Mouse (Mus musculus): ENCODE data around the gene Arhgap17. TPM values are rescaled to one million over a fixed set of nuclear protein-coding genes. Genes with fewer than 3 reads are reported as not detected.

Arhgap17 gene
- 47.5 TPM for polyA plus RNA-seq (2017; shearing (Covaris generic))

DNA sequence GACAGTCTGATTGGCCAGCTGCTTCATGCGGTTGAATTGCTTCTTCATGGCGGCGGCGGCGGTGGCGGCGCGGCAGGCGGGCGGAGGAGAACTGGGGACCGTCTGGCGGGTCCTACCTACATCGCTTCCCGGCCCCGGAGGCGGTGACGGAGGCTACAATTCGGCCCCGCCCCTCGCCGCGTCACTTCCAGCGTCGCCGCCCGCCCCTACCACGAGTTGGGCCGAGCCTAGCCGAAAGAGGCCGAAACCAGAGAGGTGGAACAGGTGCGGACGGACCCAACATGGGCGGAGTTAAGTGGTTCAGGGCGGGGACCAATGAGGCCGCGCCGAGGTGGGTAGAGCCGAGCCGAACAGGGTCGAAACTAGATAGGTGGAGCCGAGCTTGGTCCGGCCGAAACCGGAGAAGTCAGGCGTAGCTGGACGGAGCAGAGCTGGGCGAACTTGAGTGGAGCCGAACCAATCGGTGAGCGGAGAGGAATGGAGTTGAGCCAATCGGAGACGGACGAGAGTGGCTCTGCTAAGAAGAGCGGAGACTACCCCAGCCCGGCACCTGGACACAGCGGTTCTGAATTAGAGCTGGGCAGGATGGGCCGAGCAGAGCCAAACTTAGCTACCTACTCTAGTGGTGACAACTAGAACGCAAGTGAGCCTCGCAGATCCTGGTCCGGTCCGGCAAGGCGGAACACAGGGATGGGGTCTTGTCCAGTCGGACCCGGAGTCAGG, at the start of gene Arhgap17, which contains the start of gene Lcmt1:
TSS of gene Arhgap17 (minus strand) at position 157 of the 723 bp plus-strand sequence.
TSS of gene Lcmt1 (plus strand) at position 26 of the 723 bp plus-strand sequence.

Other genes starting within 250 kb of the Arhgap17 start
- 52.3 TPM for gene Tnrc6a, start 246.0 kb downstream of the Arhgap17 start, polyA plus RNA-seq (2017; shearing (Covaris generic))
- 0.40 TPM for gene Slc5a11, start 155.1 kb downstream of the Arhgap17 start, polyA plus RNA-seq (2017; shearing (Covaris generic))
- 33.4 TPM for gene Lcmt1, start 131 bp downstream of the Arhgap17 start, polyA plus RNA-seq (2017; shearing (Covaris generic))
- not detected for gene Aqp8, start 92.4 kb upstream of the Arhgap17 start, polyA plus RNA-seq (2017; shearing (Covaris generic))
- gene Zkscan2, start 130.5 kb upstream of the Arhgap17 start, polyA plus RNA-seq (2017; shearing (Covaris generic)) = not detected